Mouse (Mus musculus) CH12.LX (cell line): Measurements from ENCODE around the gene Lmnb2. TPM values are rescaled to one million over a fixed set of nuclear protein-coding genes. Genes with fewer than 3 reads are reported as not detected.

Experiments used
- DNase-seq: peaks from one replicate; pipeline ENCODE4 v3.0.0-alpha.2; 2013; ENCODE audit errors: extremely low read depth
- H3K27ac ChIP-seq: 2 replicates; pipeline ENCODE4 v1.5.1; 2012; ENCODE audit warnings: low read depth, mild to moderate bottlenecking, control low read depth, moderate library complexity; ENCODE audit not compliant: insufficient read depth
- H3K27me3 ChIP-seq: replicated peaks from 2 replicates; pipeline ENCODE3; 2012; ENCODE audit warnings: inconsistent platforms
- H3K36me3 ChIP-seq, 2 experiments: replicated peaks in 1 of 2; 2 replicates each; pipeline versions ENCODE3 to v1.6.1; 2012; ENCODE audit warnings: inconsistent platforms in 1 of 2, low read length in 1 of 2, mild to moderate bottlenecking in 1 of 2, mixed read lengths in 1 of 2, moderate library complexity in 1 of 2; ENCODE audit not compliant: control insufficient read depth in 1 of 2, insufficient read depth in 1 of 2
- H3K4me1 ChIP-seq, 2 experiments: 2 replicates each; pipeline ENCODE4 v1.6.1; 2012; ENCODE audit warnings: inconsistent platforms in 1 of 2, moderate library complexity in 1 of 2; ENCODE audit not compliant: insufficient read depth in 2 of 2, control insufficient read depth in 1 of 2
- H3K4me2 ChIP-seq: 2 replicates; pipeline ENCODE4 v1.6.1; 2012; ENCODE audit warnings: low read depth, mild to moderate bottlenecking, control low read depth; ENCODE audit not compliant: poor library complexity, insufficient read depth, severe bottlenecking
- H3K4me3 ChIP-seq, 3 experiments: fragments of 150-350 bp in 1 of 3; sonication (generic) in 1 of 3; replicated peaks in 1 of 3; 2 replicates each; pipeline versions ENCODE3 to v1.5.1; 2011 to 2012; ENCODE audit warnings: low read depth in 2 of 3, low read length in 2 of 3, mild to moderate bottlenecking in 2 of 3, moderate library complexity in 2 of 3, control low read depth in 1 of 3, improper control_type of control experiment in 1 of 3, inconsistent platforms in 1 of 3, mixed read lengths in 1 of 3; ENCODE audit not compliant: poor library complexity in 1 of 3
- H3K79me2 ChIP-seq: replicated peaks from 2 replicates; pipeline ENCODE4 v1.6.1; 2012; ENCODE audit warnings: mild to moderate bottlenecking, moderate library complexity; ENCODE audit not compliant: control insufficient read depth, poor library complexity, insufficient read depth, severe bottlenecking; ENCODE audit errors: extremely low read depth
- H3K9ac ChIP-seq: 2 replicates; pipeline ENCODE4 v1.6.1; 2012; ENCODE audit warnings: low read depth, mild to moderate bottlenecking, control low read depth, moderate library complexity; ENCODE audit not compliant: insufficient read depth
- H3K9me3 ChIP-seq: replicated peaks from 2 replicates; pipeline ENCODE3; 2012; ENCODE audit warnings: low read length, inconsistent platforms, mixed read lengths
- BHLHE40 ChIP-seq: IDR thresholded peaks from 2 replicates; pipeline ENCODE4 v1.6.1; 2011; ENCODE audit warnings: mild to moderate bottlenecking, low read depth, low read length, improper control_type of control experiment
- CHD1 ChIP-seq: IDR thresholded peaks from 2 replicates; pipeline ENCODE4 v1.6.1; 2012; ENCODE audit warnings: low read depth, low read length, improper control_type of control experiment, inconsistent platforms
- CHD2 ChIP-seq: IDR thresholded peaks from 2 replicates; pipeline ENCODE4 v1.6.1; 2011; ENCODE audit warnings: low read length, improper control_type of control experiment
- E2F4 ChIP-seq: IDR thresholded peaks from 2 replicates; pipeline ENCODE4 v1.6.1; 2011; ENCODE audit warnings: low read depth, low read length, improper control_type of control experiment; ENCODE audit not compliant: insufficient replicate concordance
- ELF1 ChIP-seq: IDR thresholded peaks from 2 replicates; pipeline ENCODE4 v1.6.1; 2014; ENCODE audit warnings: low read depth, mild to moderate bottlenecking, inconsistent platforms, low read length, improper control_type of control experiment
- EP300 ChIP-seq: IDR thresholded peaks from 2 replicates; pipeline ENCODE4 v1.6.1; 2011; ENCODE audit warnings: low read length, improper control_type of control experiment
- ETS1 ChIP-seq: conservative IDR thresholded peaks from 2 replicates; pipeline ENCODE4 v1.6.1; 2012; ENCODE audit warnings: low read depth, mild to moderate bottlenecking, inconsistent platforms, low read length, improper control_type of control experiment, moderate library complexity
- GABPA ChIP-seq: IDR thresholded peaks from 2 replicates; pipeline ENCODE4 v1.6.1; 2012; ENCODE audit warnings: low read depth, low read length, improper control_type of control experiment, inconsistent platforms; ENCODE audit not compliant: insufficient replicate concordance
- HCFC1 ChIP-seq: IDR thresholded peaks from 2 replicates; pipeline ENCODE4 v1.6.1; 2012; ENCODE audit warnings: low read depth, mild to moderate bottlenecking, inconsistent platforms, low read length, improper control_type of control experiment
- IRF4 ChIP-seq: IDR thresholded peaks from 2 replicates; pipeline ENCODE4 v1.6.1; 2014; ENCODE audit warnings: low read depth, mild to moderate bottlenecking, inconsistent platforms, low read length, improper control_type of control experiment
- JUN ChIP-seq: IDR thresholded peaks from 2 replicates; pipeline ENCODE4 v1.6.1; 2011; ENCODE audit warnings: low read depth, mild to moderate bottlenecking, low read length, improper control_type of control experiment, moderate library complexity; ENCODE audit not compliant: insufficient read depth
- JUND ChIP-seq: conservative IDR thresholded peaks from 2 replicates; pipeline ENCODE4 v1.6.1; 2011; ENCODE audit warnings: low read depth, low read length, improper control_type of control experiment
- MAFK ChIP-seq: IDR thresholded peaks from 2 replicates; pipeline ENCODE4 v1.6.1; 2011; ENCODE audit warnings: low read length, improper control_type of control experiment; ENCODE audit not compliant: insufficient replicate concordance
- MAX ChIP-seq: IDR thresholded peaks from 2 replicates; pipeline ENCODE4 v1.6.1; 2011; ENCODE audit warnings: low read length, improper control_type of control experiment
- MAZ ChIP-seq: IDR thresholded peaks from 2 replicates; pipeline ENCODE4 v1.6.1; 2012; ENCODE audit warnings: low read depth, mild to moderate bottlenecking, inconsistent platforms, low read length, improper control_type of control experiment, moderate library complexity
- MEF2A ChIP-seq: IDR thresholded peaks from 2 replicates; pipeline ENCODE4 v1.6.1; 2014; ENCODE audit warnings: low read depth, mild to moderate bottlenecking, inconsistent platforms, low read length, improper control_type of control experiment, borderline replicate concordance
- MXI1 ChIP-seq: IDR thresholded peaks from 2 replicates; pipeline ENCODE4 v1.6.1; 2011; ENCODE audit warnings: mild to moderate bottlenecking, low read depth, low read length, improper control_type of control experiment
- MYC ChIP-seq: IDR thresholded peaks from 2 replicates; pipeline ENCODE4 v1.6.1; 2011; ENCODE audit warnings: low read depth, mild to moderate bottlenecking, improper control_type of control experiment, low read length
- NELFE ChIP-seq: IDR thresholded peaks from 2 replicates; pipeline ENCODE4 v1.6.1; 2011; ENCODE audit warnings: low read depth, low read length, improper control_type of control experiment
- NRF1 ChIP-seq: IDR thresholded peaks from 2 replicates; pipeline ENCODE4 v1.6.1; 2014; ENCODE audit warnings: low read depth, mild to moderate bottlenecking, inconsistent platforms, low read length, improper control_type of control experiment, moderate library complexity
- POLR2A ChIP-seq: IDR thresholded peaks from 2 replicates; pipeline ENCODE4 v1.6.1; 2011; ENCODE audit warnings: low read depth, mild to moderate bottlenecking, improper control_type of control experiment, low read length
- POLR2AphosphoS2 ChIP-seq: IDR thresholded peaks from 2 replicates; pipeline ENCODE4 v1.6.1; 2011; ENCODE audit warnings: low read depth, low read length, improper control_type of control experiment
- RAD21 ChIP-seq: IDR thresholded peaks from 2 replicates; pipeline ENCODE4 v1.6.1; 2011; ENCODE audit warnings: low read depth, mild to moderate bottlenecking, low read length, improper control_type of control experiment, moderate library complexity
- RCOR1 ChIP-seq: conservative IDR thresholded peaks from 2 replicates; pipeline ENCODE4 v1.6.1; 2012; ENCODE audit warnings: low read depth, mild to moderate bottlenecking, inconsistent platforms, low read length, improper control_type of control experiment
- SIN3A ChIP-seq: IDR thresholded peaks from 2 replicates; pipeline ENCODE4 v1.6.1; 2012; ENCODE audit warnings: low read length, improper control_type of control experiment, inconsistent platforms
- SMC3 ChIP-seq: IDR thresholded peaks from 2 replicates; pipeline ENCODE4 v1.6.1; 2011; ENCODE audit warnings: low read depth, low read length, improper control_type of control experiment
- TBP ChIP-seq: conservative IDR thresholded peaks from 2 replicates; pipeline ENCODE4 v1.6.1; 2011; ENCODE audit warnings: low read depth, low read length, improper control_type of control experiment
- TCF12 ChIP-seq: IDR thresholded peaks from 2 replicates; pipeline ENCODE4 v1.6.1; 2014; ENCODE audit warnings: low read depth, mild to moderate bottlenecking, inconsistent platforms, low read length, improper control_type of control experiment
- UBTF ChIP-seq: IDR thresholded peaks from 2 replicates; pipeline ENCODE4 v1.6.1; 2012; ENCODE audit warnings: low read depth, mild to moderate bottlenecking, inconsistent platforms, low read length, improper control_type of control experiment, moderate library complexity
- USF1 ChIP-seq: IDR thresholded peaks from 2 replicates; pipeline ENCODE4 v1.6.1; 2014; ENCODE audit warnings: low read depth, mild to moderate bottlenecking, inconsistent platforms, low read length, improper control_type of control experiment
- USF2 ChIP-seq: conservative IDR thresholded peaks from 2 replicates; pipeline ENCODE4 v1.6.1; 2011; ENCODE audit warnings: low read depth, low read length, improper control_type of control experiment
- ZKSCAN1 ChIP-seq: IDR thresholded peaks from 2 replicates; pipeline ENCODE4 v1.6.1; 2012; ENCODE audit warnings: low read depth, inconsistent platforms, low read length, improper control_type of control experiment, borderline replicate concordance
- ZMIZ1 ChIP-seq: IDR thresholded peaks from 2 replicates; pipeline ENCODE4 v1.6.1; 2012; ENCODE audit warnings: low read depth, mild to moderate bottlenecking, inconsistent platforms, low read length, improper control_type of control experiment
- ZNF384 ChIP-seq: IDR thresholded peaks from 2 replicates; pipeline ENCODE4 v1.6.1; 2012; ENCODE audit warnings: low read depth, low read length, improper control_type of control experiment, inconsistent platforms
- dilution Hi-C: fragments of 300-500 bp; cut with MboI; formaldehyde crosslinking; loops from 2 replicates; pipeline ENCODE4 v1.14.3; 2020; ENCODE audit warnings: low sequenced_read_pairs; ENCODE audit not compliant: extremely low pct_unique_long_range_greater_than_20kb, extremely low pct_ligation_motif_present
- in situ Hi-C: fragments of 300-500 bp; cut with MboI; formaldehyde crosslinking; loops from 3 replicates; pipeline ENCODE4 v1.14.3; 2019; ENCODE audit warnings: low sequenced_read_pairs, low pct_ligation_motif_present, low pct_unique_long_range_greater_than_20kb, mixed read lengths
- polyA plus RNA-seq: library from polyadenylated mRNA; unstranded; fragments of >175 nt; gene quantifications from 2 replicates; pipeline ENCODE4 v1.2.1, GENCODE M21; 2012; ENCODE audit warnings: low read depth; ENCODE audit not compliant: insufficient read length
- total RNA-seq, 2 experiments: library from RNA; depleted of rRNA; stranded (reverse); fragments of 300-350 nt in 1 of 2; fragments of >200 nt in 1 of 2; gene quantifications; 2 replicates each; pipeline ENCODE4 v1.2.3; 2012 to 2014

The Lmnb2 gene
- total and polyA plus RNA-seq, 3 experiments = 20.7 to 25.8 (median 23.7) TPM

- dilution Hi-C loops = no loop called here
- H3K4me1 ChIP-seq = peaks cover 17 to 53% of the 10 kb centered on the region in 2 experiments
Measured at GRCm38 (mm10) chr10:80929299-80930226, 11.5 kb upstream of the Lmnb2 start, which contains the start of gene Gadd45b. TSS of gene Gadd45b (plus strand) at chr10:80930073.

DNA sequence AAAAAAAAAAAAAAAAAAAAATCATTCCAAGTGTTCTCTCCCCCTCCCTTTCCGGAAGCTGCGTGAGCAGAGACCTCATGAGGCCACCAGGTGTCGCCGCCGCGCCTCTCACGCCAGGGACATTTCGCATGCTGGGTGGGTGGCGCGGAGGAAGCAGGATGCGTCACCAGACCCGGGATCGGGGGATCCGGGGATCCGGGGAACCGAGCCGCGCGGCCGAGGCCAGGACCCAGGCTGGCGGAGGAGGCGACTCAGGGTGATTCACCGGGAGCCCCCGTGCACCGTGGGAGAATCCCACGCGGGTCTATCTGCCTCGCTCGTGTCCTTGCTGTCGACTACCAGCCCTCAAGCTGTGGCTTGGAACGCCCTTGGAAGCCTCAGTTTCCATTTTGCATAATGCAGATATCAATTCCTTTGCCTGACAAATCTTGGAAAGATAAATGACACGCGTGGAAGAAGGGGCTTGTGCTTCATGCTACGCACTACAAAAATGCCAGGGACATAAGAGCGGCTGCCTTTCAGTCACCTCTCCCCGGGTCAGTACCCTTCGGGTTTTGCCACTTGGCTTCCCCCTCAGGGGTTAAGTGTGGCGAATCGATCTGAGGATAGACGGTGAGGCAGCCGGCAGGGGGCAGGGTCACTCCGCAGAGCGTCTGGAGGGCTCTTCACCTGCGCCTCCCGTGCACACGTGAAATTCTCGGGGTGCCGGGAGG, 10.7 kb upstream of the Lmnb2 start:
- H3K36me3 ChIP-seq = peaks cover 3 to 14% of the 10 kb centered on the region in 2 experiments
- peak overlapping the region; percentile 87 for H3K4me2 ChIP-seq
- H3K27me3 ChIP-seq = peaks cover 4% of the 10 kb centered on the region
- dilution Hi-C loops (no loop called here), in situ Hi-C loops (loop anchor here (5.0 to 10.0 kb wide), 2 partner anchors 64 to 236 kb away; partner anchors contain the start of gene Pias4)
- H3K9me3 ChIP-seq = peaks cover 2% of the 10 kb centered on the region
- H3K27ac ChIP-seq = peak overlapping the region; percentile 89; the same call in 1 of the 2 replicates
- peaks cover 11 to 44% of the 10 kb centered on the region in 2 experiments for H3K4me1 ChIP-seq
- peak overlapping the region; percentile 51 to 62 (median 55) for H3K4me3 ChIP-seq
- H3K79me2 ChIP-seq = peaks cover 9% of the 10 kb centered on the region
- peak overlapping the region; percentile 39 for H3K9ac ChIP-seq
- peak; percentile 89 for DNase-seq
- TF ChIP-seq MYC = peak; percentile 44; the same call in 1 of the 2 replicates
- peak; percentile 62; the same call in 1 of the 2 replicates for TF ChIP-seq MEF2A
- TF ChIP-seq ETS1 = peak; percentile 23
- peak; percentile 38 for TF ChIP-seq MAX
- no peak; the same call in 1 of the 2 replicates for TF ChIP-seq UBTF
- peak; percentile 98 for TF ChIP-seq MAZ
- no peak; the same call in 1 of the 2 replicates for TF ChIP-seq POLR2A
- no peak for TF ChIP-seq JUN
- TF ChIP-seq IRF4 = peak; percentile 56
- no peak for TF ChIP-seq GABPA
- TF ChIP-seq MXI1 = no peak
- TF ChIP-seq NELFE = peak; percentile 64; the same call in 1 of the 2 replicates
- no peak for TF ChIP-seq USF2
- no peak for TF ChIP-seq POLR2AphosphoS2

More at GRCm38 (mm10) chr10:80929299-80930226, 11.5 kb upstream of the Lmnb2 start, which contains the start of gene Gadd45b:
- Histone ChIP-seq H3K4me3 (peak within 1 kb of the TSS; percentile 64 to 96 (median 89)), H3K27me3 (peaks cover 3% of the 10 kb centered on the region), H3K36me3 (peaks cover 3 to 14% of the 10 kb centered on the region in 2 experiments), H3K27ac (peak within 1 kb of the TSS; percentile 89), H3K9me3 (no peaks in the 10 kb centered on the region), H3K4me2 (peak within 1 kb of the TSS; percentile 87), H3K9ac (peak within 1 kb of the TSS; percentile 80), H3K79me2 (peaks cover 9% of the 10 kb centered on the region)
- DNase-seq = peak; percentile 98
- in situ Hi-C loops = loop anchor here (5.0 to 10.0 kb wide), 3 partner anchors 38 to 235 kb away; partner anchors contain the start of gene Pias4
- peak; percentile 44; the same call in 1 of the 2 replicates for TF ChIP-seq NRF1
- no peak; the same call in none of the 2 replicates for TF ChIP-seq UBTF
- TF ChIP-seq ETS1 = peak; percentile 91
- no peak for TF ChIP-seq JUND
- TF ChIP-seq SIN3A = peak; percentile 72; the same call in 1 of the 2 replicates
- 0 out of 2 replicates have a peak, but pooled peaks have one; percentile 10 for TF ChIP-seq MAZ
- peak; percentile 73 for TF ChIP-seq MEF2A
- TF ChIP-seq MYC = peak; percentile 83
- TF ChIP-seq JUN = no peak
- peak; percentile 68; the same call in 1 of the 2 replicates for TF ChIP-seq MAFK
- TF ChIP-seq ELF1 = peak; percentile 65
- no peak; the same call in 1 of the 2 replicates for TF ChIP-seq CHD1
- peak; percentile 98 for TF ChIP-seq POLR2AphosphoS2
- TF ChIP-seq RAD21 = no peak
- peak; percentile 85 for TF ChIP-seq BHLHE40
- peak; percentile 99 for TF ChIP-seq ZNF384
- no peak for TF ChIP-seq SMC3
- peak; percentile 100 for TF ChIP-seq NELFE
- peak; percentile 39; the same call in 1 of the 2 replicates for TF ChIP-seq MXI1
- TF ChIP-seq TBP = peak; percentile 98
- peak; percentile 100 for TF ChIP-seq POLR2A
- peak; percentile 55 for TF ChIP-seq USF1
- peak; percentile 70 for TF ChIP-seq CHD2
- no peak; the same call in 1 of the 2 replicates for TF ChIP-seq MAX
- no peak for TF ChIP-seq ZKSCAN1
- peak; percentile 84 for TF ChIP-seq EP300
- TF ChIP-seq TCF12 = peak; percentile 78
- peak; percentile 99 for TF ChIP-seq ZMIZ1
- TF ChIP-seq E2F4 = peak; percentile 74; the same call in 1 of the 2 replicates
- TF ChIP-seq HCFC1 = peak; percentile 54
- TF ChIP-seq IRF4 = peak; percentile 91
- TF ChIP-seq RCOR1 = no peak; the same call in 1 of the 2 replicates
